Mouse (Mus musculus) CH12.LX (cell line): ENCODE measurements at regions not wholly inside any gene's neighbourhood (a gene's known extent, or its start where the extent isn't known, plus 50 kb on each side); places are given as distances from the start of the nearest gene placed in this dataset.
"Not testable (repeated sequence)": the region's sequence is repeated elsewhere in the genome, so short reads cannot be mapped to it uniquely, and the experiment has no call there.

Experiments
- DNase-seq: peaks from one replicate; pipeline ENCODE4 v3.0.0-alpha.2; 2013; ENCODE audit errors: extremely low read depth
- H3K27ac ChIP-seq: 2 replicates; pipeline ENCODE4 v1.5.1; 2012; ENCODE audit warnings: low read depth, mild to moderate bottlenecking, control low read depth, moderate library complexity; ENCODE audit not compliant: insufficient read depth
- H3K27me3 ChIP-seq: replicated peaks from 2 replicates; pipeline ENCODE3; 2012; ENCODE audit warnings: inconsistent platforms
- H3K36me3 ChIP-seq, 2 experiments: replicated peaks in 1 of 2; 2 replicates each; pipeline versions ENCODE3 to v1.6.1; 2012; ENCODE audit warnings: inconsistent platforms in 1 of 2, low read length in 1 of 2, mild to moderate bottlenecking in 1 of 2, mixed read lengths in 1 of 2, moderate library complexity in 1 of 2; ENCODE audit not compliant: control insufficient read depth in 1 of 2, insufficient read depth in 1 of 2
- H3K4me1 ChIP-seq, 2 experiments: 2 replicates each; pipeline ENCODE4 v1.6.1; 2012; ENCODE audit warnings: inconsistent platforms in 1 of 2, moderate library complexity in 1 of 2; ENCODE audit not compliant: insufficient read depth in 2 of 2, control insufficient read depth in 1 of 2
- H3K4me2 ChIP-seq: 2 replicates; pipeline ENCODE4 v1.6.1; 2012; ENCODE audit warnings: low read depth, mild to moderate bottlenecking, control low read depth; ENCODE audit not compliant: poor library complexity, insufficient read depth, severe bottlenecking
- H3K4me3 ChIP-seq, 3 experiments: fragments of 150-350 bp in 1 of 3; sonication (generic) in 1 of 3; replicated peaks in 1 of 3; 2 replicates each; pipeline versions ENCODE3 to v1.5.1; 2011 to 2012; ENCODE audit warnings: low read depth in 2 of 3, low read length in 2 of 3, mild to moderate bottlenecking in 2 of 3, moderate library complexity in 2 of 3, control low read depth in 1 of 3, improper control_type of control experiment in 1 of 3, inconsistent platforms in 1 of 3, mixed read lengths in 1 of 3; ENCODE audit not compliant: poor library complexity in 1 of 3
- H3K79me2 ChIP-seq: replicated peaks from 2 replicates; pipeline ENCODE4 v1.6.1; 2012; ENCODE audit warnings: mild to moderate bottlenecking, moderate library complexity; ENCODE audit not compliant: control insufficient read depth, poor library complexity, insufficient read depth, severe bottlenecking; ENCODE audit errors: extremely low read depth
- H3K9ac ChIP-seq: 2 replicates; pipeline ENCODE4 v1.6.1; 2012; ENCODE audit warnings: low read depth, mild to moderate bottlenecking, control low read depth, moderate library complexity; ENCODE audit not compliant: insufficient read depth
- H3K9me3 ChIP-seq: replicated peaks from 2 replicates; pipeline ENCODE3; 2012; ENCODE audit warnings: low read length, inconsistent platforms, mixed read lengths
- CHD1 ChIP-seq: IDR thresholded peaks from 2 replicates; pipeline ENCODE4 v1.6.1; 2012; ENCODE audit warnings: low read depth, low read length, improper control_type of control experiment, inconsistent platforms
- CTCF ChIP-seq, 2 experiments: IDR thresholded peaks in 1 of 2; conservative IDR thresholded peaks in 1 of 2; 2 replicates each; pipeline ENCODE4 v1.5.1; 2011 to 2012; ENCODE audit warnings: low read depth in 2 of 2, low read length in 2 of 2, improper control_type of control experiment in 1 of 2, inconsistent platforms in 1 of 2, mild to moderate bottlenecking in 1 of 2, moderate library complexity in 1 of 2
- E2F4 ChIP-seq: IDR thresholded peaks from 2 replicates; pipeline ENCODE4 v1.6.1; 2011; ENCODE audit warnings: low read depth, low read length, improper control_type of control experiment; ENCODE audit not compliant: insufficient replicate concordance
- JUN ChIP-seq: IDR thresholded peaks from 2 replicates; pipeline ENCODE4 v1.6.1; 2011; ENCODE audit warnings: low read depth, mild to moderate bottlenecking, low read length, improper control_type of control experiment, moderate library complexity; ENCODE audit not compliant: insufficient read depth
- KAT2A ChIP-seq: IDR thresholded peaks from 2 replicates; pipeline ENCODE4 v1.6.1; 2012; ENCODE audit warnings: low read length, improper control_type of control experiment, inconsistent platforms; ENCODE audit not compliant: insufficient replicate concordance
- MAFK ChIP-seq: IDR thresholded peaks from 2 replicates; pipeline ENCODE4 v1.6.1; 2011; ENCODE audit warnings: low read length, improper control_type of control experiment; ENCODE audit not compliant: insufficient replicate concordance
- MAX ChIP-seq: IDR thresholded peaks from 2 replicates; pipeline ENCODE4 v1.6.1; 2011; ENCODE audit warnings: low read length, improper control_type of control experiment
- MXI1 ChIP-seq: IDR thresholded peaks from 2 replicates; pipeline ENCODE4 v1.6.1; 2011; ENCODE audit warnings: mild to moderate bottlenecking, low read depth, low read length, improper control_type of control experiment
- NRF1 ChIP-seq: IDR thresholded peaks from 2 replicates; pipeline ENCODE4 v1.6.1; 2014; ENCODE audit warnings: low read depth, mild to moderate bottlenecking, inconsistent platforms, low read length, improper control_type of control experiment, moderate library complexity
- POLR2AphosphoS2 ChIP-seq: IDR thresholded peaks from 2 replicates; pipeline ENCODE4 v1.6.1; 2011; ENCODE audit warnings: low read depth, low read length, improper control_type of control experiment
- USF2 ChIP-seq: conservative IDR thresholded peaks from 2 replicates; pipeline ENCODE4 v1.6.1; 2011; ENCODE audit warnings: low read depth, low read length, improper control_type of control experiment
- dilution Hi-C: fragments of 300-500 bp; cut with MboI; formaldehyde crosslinking; loops from 2 replicates; pipeline ENCODE4 v1.14.3; 2020; ENCODE audit warnings: low sequenced_read_pairs; ENCODE audit not compliant: extremely low pct_unique_long_range_greater_than_20kb, extremely low pct_ligation_motif_present
- in situ Hi-C: fragments of 300-500 bp; cut with MboI; formaldehyde crosslinking; loops from 3 replicates; pipeline ENCODE4 v1.14.3; 2019; ENCODE audit warnings: low sequenced_read_pairs, low pct_ligation_motif_present, low pct_unique_long_range_greater_than_20kb, mixed read lengths

DNA sequence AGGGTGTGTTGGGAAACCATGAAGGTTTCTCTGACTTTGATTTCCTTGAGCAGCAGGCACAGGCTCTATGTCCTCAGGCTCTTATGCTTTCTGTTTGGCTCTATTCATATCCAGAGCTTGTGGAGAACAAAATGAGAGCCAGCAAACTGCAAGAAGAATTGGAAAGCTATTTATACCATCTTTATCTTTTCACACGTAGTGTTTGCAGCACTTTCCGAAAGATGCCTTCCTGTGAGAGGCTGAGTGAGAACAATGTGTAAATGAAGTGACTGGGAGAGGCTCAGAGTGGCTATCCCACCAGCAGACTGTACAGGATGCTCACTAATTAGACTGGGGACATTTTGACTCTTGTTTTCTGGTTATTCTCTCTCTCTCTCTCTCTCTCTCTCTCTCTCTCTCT, 177.3 kb upstream of the Ift57 start:
- Histone ChIP-seq H3K4me2 (peak overlapping the region; percentile 22; the same call in 1 of the 2 replicates), H3K9me3 (no peaks in the 10 kb centered on the region), H3K27ac (no peak overlapping the region), H3K36me3 (no peaks in the 10 kb centered on the region), H3K27me3 (no peaks in the 10 kb centered on the region), H3K4me1 (no peaks in the 10 kb centered on the region; a peak in 1 of 4 replicates), H3K9ac (no peak overlapping the region), H3K79me2 (no peaks in the 10 kb centered on the region), H3K4me3 (no peak overlapping the region)
- no peak for DNase-seq
- in situ Hi-C loops = no loop called here
- dilution Hi-C loops = no loop called here
- TF ChIP-seq JUN (no peak), MAFK (no peak)

DNA sequence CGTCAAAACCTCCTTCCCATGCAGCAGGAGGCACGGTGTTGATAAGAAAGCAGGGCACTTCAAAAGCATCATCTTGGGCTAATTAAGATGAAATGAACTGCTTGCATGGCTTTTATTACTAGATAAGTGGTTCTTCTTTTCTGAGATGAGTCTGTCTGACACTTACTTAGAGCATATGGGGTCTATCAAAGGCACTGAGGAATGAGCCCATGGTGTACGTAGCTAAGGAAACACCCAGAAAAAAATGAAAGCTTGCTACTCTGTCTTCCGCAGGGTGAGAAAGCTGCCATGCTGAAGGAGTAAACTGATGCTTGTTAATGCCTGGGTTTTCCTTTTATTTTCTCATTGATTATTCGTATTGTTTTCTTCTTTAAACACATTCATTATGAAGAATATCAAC, 176.5 kb upstream of the Ift57 start:
- dilution Hi-C loops (no loop called here), in situ Hi-C loops (no loop called here)
- no peaks in the 10 kb centered on the region for H3K27me3 ChIP-seq
- no peak overlapping the region for H3K27ac ChIP-seq
- no peaks in the 10 kb centered on the region for H3K9me3 ChIP-seq
- H3K79me2 ChIP-seq = no peaks in the 10 kb centered on the region
- H3K4me2 ChIP-seq = no peak overlapping the region
- TF ChIP-seq POLR2AphosphoS2 (no peak), CHD1 (no peak), MAX (no peak), MXI1 (no peak), USF2 (no peak), CTCF (conservative IDR thresholded peaks at IDR 0.05 in 1 of 2, IDR thresholded peaks at IDR 0.05 in 1 of 2; ENCODE audit: low read depth in 2 of 2, low read length in 2 of 2) (no peak), KAT2A (no peak), E2F4 (no peak), NRF1 (no peak)
- no peak overlapping the region for H3K4me3 ChIP-seq
- DNase-seq = no peak
- no peak overlapping the region for H3K9ac ChIP-seq
- no peaks in the 10 kb centered on the region for H3K36me3 ChIP-seq
- H3K4me1 ChIP-seq = no peaks in the 10 kb centered on the region; a peak in 1 of 4 replicates

- H3K4me2 ChIP-seq, H3K9me3 ChIP-seq, H3K9ac ChIP-seq, H3K4me1 ChIP-seq, dilution Hi-C loops, H3K36me3 ChIP-seq, H3K27me3 ChIP-seq, H3K27ac ChIP-seq, DNase-seq, H3K79me2 ChIP-seq, H3K4me3 ChIP-seq: not testable (repeated sequence)
- in situ Hi-C loops = loop anchor here (25.0 kb wide), 2 partner anchors 509 to 1234 kb away; no protein-coding TSS in a partner anchor
These were observed 170.4 kb upstream of the Ift57 start for GRCm38 (mm10) chr16:49528618-49529017.
